Mouse (Mus musculus) CH12.LX (cell line): ENCODE data around the gene Ift22. TPM values are rescaled to one million over a fixed set of nuclear protein-coding genes. Genes with fewer than 3 reads are reported as not detected.

Source experiments
- DNase-seq: peaks from one replicate; pipeline ENCODE4 v3.0.0-alpha.2; 2013; ENCODE audit errors: extremely low read depth
- H3K27ac ChIP-seq: 2 replicates; pipeline ENCODE4 v1.5.1; 2012; ENCODE audit warnings: low read depth, mild to moderate bottlenecking, control low read depth, moderate library complexity; ENCODE audit not compliant: insufficient read depth
- H3K27me3 ChIP-seq: replicated peaks from 2 replicates; pipeline ENCODE3; 2012; ENCODE audit warnings: inconsistent platforms
- H3K36me3 ChIP-seq, 2 experiments: replicated peaks in 1 of 2; 2 replicates each; pipeline versions ENCODE3 to v1.6.1; 2012; ENCODE audit warnings: inconsistent platforms in 1 of 2, low read length in 1 of 2, mild to moderate bottlenecking in 1 of 2, mixed read lengths in 1 of 2, moderate library complexity in 1 of 2; ENCODE audit not compliant: control insufficient read depth in 1 of 2, insufficient read depth in 1 of 2
- H3K4me1 ChIP-seq, 2 experiments: 2 replicates each; pipeline ENCODE4 v1.6.1; 2012; ENCODE audit warnings: inconsistent platforms in 1 of 2, moderate library complexity in 1 of 2; ENCODE audit not compliant: insufficient read depth in 2 of 2, control insufficient read depth in 1 of 2
- H3K4me2 ChIP-seq: 2 replicates; pipeline ENCODE4 v1.6.1; 2012; ENCODE audit warnings: low read depth, mild to moderate bottlenecking, control low read depth; ENCODE audit not compliant: poor library complexity, insufficient read depth, severe bottlenecking
- H3K4me3 ChIP-seq, 3 experiments: fragments of 150-350 bp in 1 of 3; sonication (generic) in 1 of 3; replicated peaks in 1 of 3; 2 replicates each; pipeline versions ENCODE3 to v1.5.1; 2011 to 2012; ENCODE audit warnings: low read depth in 2 of 3, low read length in 2 of 3, mild to moderate bottlenecking in 2 of 3, moderate library complexity in 2 of 3, control low read depth in 1 of 3, improper control_type of control experiment in 1 of 3, inconsistent platforms in 1 of 3, mixed read lengths in 1 of 3; ENCODE audit not compliant: poor library complexity in 1 of 3
- H3K79me2 ChIP-seq: replicated peaks from 2 replicates; pipeline ENCODE4 v1.6.1; 2012; ENCODE audit warnings: mild to moderate bottlenecking, moderate library complexity; ENCODE audit not compliant: control insufficient read depth, poor library complexity, insufficient read depth, severe bottlenecking; ENCODE audit errors: extremely low read depth
- H3K9ac ChIP-seq: 2 replicates; pipeline ENCODE4 v1.6.1; 2012; ENCODE audit warnings: low read depth, mild to moderate bottlenecking, control low read depth, moderate library complexity; ENCODE audit not compliant: insufficient read depth
- H3K9me3 ChIP-seq: replicated peaks from 2 replicates; pipeline ENCODE3; 2012; ENCODE audit warnings: low read length, inconsistent platforms, mixed read lengths
- CHD1 ChIP-seq: IDR thresholded peaks from 2 replicates; pipeline ENCODE4 v1.6.1; 2012; ENCODE audit warnings: low read depth, low read length, improper control_type of control experiment, inconsistent platforms
- CHD2 ChIP-seq: IDR thresholded peaks from 2 replicates; pipeline ENCODE4 v1.6.1; 2011; ENCODE audit warnings: low read length, improper control_type of control experiment
- CTCF ChIP-seq, 2 experiments: IDR thresholded peaks in 1 of 2; conservative IDR thresholded peaks in 1 of 2; 2 replicates each; pipeline ENCODE4 v1.5.1; 2011 to 2012; ENCODE audit warnings: low read depth in 2 of 2, low read length in 2 of 2, improper control_type of control experiment in 1 of 2, inconsistent platforms in 1 of 2, mild to moderate bottlenecking in 1 of 2, moderate library complexity in 1 of 2
- ELF1 ChIP-seq: IDR thresholded peaks from 2 replicates; pipeline ENCODE4 v1.6.1; 2014; ENCODE audit warnings: low read depth, mild to moderate bottlenecking, inconsistent platforms, low read length, improper control_type of control experiment
- IRF4 ChIP-seq: IDR thresholded peaks from 2 replicates; pipeline ENCODE4 v1.6.1; 2014; ENCODE audit warnings: low read depth, mild to moderate bottlenecking, inconsistent platforms, low read length, improper control_type of control experiment
- KAT2A ChIP-seq: IDR thresholded peaks from 2 replicates; pipeline ENCODE4 v1.6.1; 2012; ENCODE audit warnings: low read length, improper control_type of control experiment, inconsistent platforms; ENCODE audit not compliant: insufficient replicate concordance
- MAZ ChIP-seq: IDR thresholded peaks from 2 replicates; pipeline ENCODE4 v1.6.1; 2012; ENCODE audit warnings: low read depth, mild to moderate bottlenecking, inconsistent platforms, low read length, improper control_type of control experiment, moderate library complexity
- MEF2A ChIP-seq: IDR thresholded peaks from 2 replicates; pipeline ENCODE4 v1.6.1; 2014; ENCODE audit warnings: low read depth, mild to moderate bottlenecking, inconsistent platforms, low read length, improper control_type of control experiment, borderline replicate concordance
- MYC ChIP-seq: IDR thresholded peaks from 2 replicates; pipeline ENCODE4 v1.6.1; 2011; ENCODE audit warnings: low read depth, mild to moderate bottlenecking, improper control_type of control experiment, low read length
- NELFE ChIP-seq: IDR thresholded peaks from 2 replicates; pipeline ENCODE4 v1.6.1; 2011; ENCODE audit warnings: low read depth, low read length, improper control_type of control experiment
- NRF1 ChIP-seq: IDR thresholded peaks from 2 replicates; pipeline ENCODE4 v1.6.1; 2014; ENCODE audit warnings: low read depth, mild to moderate bottlenecking, inconsistent platforms, low read length, improper control_type of control experiment, moderate library complexity
- PAX5 ChIP-seq: IDR thresholded peaks from 2 replicates; pipeline ENCODE4 v1.6.1; 2012; ENCODE audit warnings: low read length, inconsistent platforms, mixed read lengths
- POLR2AphosphoS2 ChIP-seq: IDR thresholded peaks from 2 replicates; pipeline ENCODE4 v1.6.1; 2011; ENCODE audit warnings: low read depth, low read length, improper control_type of control experiment
- RCOR1 ChIP-seq: conservative IDR thresholded peaks from 2 replicates; pipeline ENCODE4 v1.6.1; 2012; ENCODE audit warnings: low read depth, mild to moderate bottlenecking, inconsistent platforms, low read length, improper control_type of control experiment
- SIN3A ChIP-seq: IDR thresholded peaks from 2 replicates; pipeline ENCODE4 v1.6.1; 2012; ENCODE audit warnings: low read length, improper control_type of control experiment, inconsistent platforms
- SMC3 ChIP-seq: IDR thresholded peaks from 2 replicates; pipeline ENCODE4 v1.6.1; 2011; ENCODE audit warnings: low read depth, low read length, improper control_type of control experiment
- ZKSCAN1 ChIP-seq: IDR thresholded peaks from 2 replicates; pipeline ENCODE4 v1.6.1; 2012; ENCODE audit warnings: low read depth, inconsistent platforms, low read length, improper control_type of control experiment, borderline replicate concordance
- ZMIZ1 ChIP-seq: IDR thresholded peaks from 2 replicates; pipeline ENCODE4 v1.6.1; 2012; ENCODE audit warnings: low read depth, mild to moderate bottlenecking, inconsistent platforms, low read length, improper control_type of control experiment
- dilution Hi-C: fragments of 300-500 bp; cut with MboI; formaldehyde crosslinking; loops from 2 replicates; pipeline ENCODE4 v1.14.3; 2020; ENCODE audit warnings: low sequenced_read_pairs; ENCODE audit not compliant: extremely low pct_unique_long_range_greater_than_20kb, extremely low pct_ligation_motif_present
- in situ Hi-C: fragments of 300-500 bp; cut with MboI; formaldehyde crosslinking; loops from 3 replicates; pipeline ENCODE4 v1.14.3; 2019; ENCODE audit warnings: low sequenced_read_pairs, low pct_ligation_motif_present, low pct_unique_long_range_greater_than_20kb, mixed read lengths
- polyA plus RNA-seq: library from polyadenylated mRNA; unstranded; fragments of >175 nt; gene quantifications from 2 replicates; pipeline ENCODE4 v1.2.1, GENCODE M21; 2012; ENCODE audit warnings: low read depth; ENCODE audit not compliant: insufficient read length
- total RNA-seq, 2 experiments: library from RNA; depleted of rRNA; stranded (reverse); fragments of 300-350 nt in 1 of 2; fragments of >200 nt in 1 of 2; gene quantifications; 2 replicates each; pipeline ENCODE4 v1.2.3; 2012 to 2014

The Ift22 gene
- total and polyA plus RNA-seq, 3 experiments, result 16.8 to 39.6 (median 18.5) TPM

DNA sequence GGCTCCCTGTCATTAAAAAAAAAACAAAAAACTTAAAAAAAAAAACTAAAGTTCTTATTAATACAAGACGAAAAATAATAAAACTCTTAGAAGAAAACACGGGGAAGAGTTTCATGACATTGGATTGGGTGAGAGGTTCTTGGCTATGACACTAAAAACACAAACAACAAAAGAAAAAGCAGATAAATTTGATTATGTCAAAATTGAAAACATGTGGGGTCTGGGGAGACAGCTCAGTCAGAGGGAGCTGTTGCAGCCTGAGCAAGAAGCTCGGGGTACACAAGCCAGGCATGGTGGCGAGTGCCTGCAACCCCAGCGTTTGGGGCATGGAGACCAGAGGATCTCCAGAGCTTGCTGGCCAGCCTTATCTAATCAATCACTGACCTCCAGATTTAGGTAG is 40.2 kb upstream of the Ift22 start:
- Histone ChIP-seq H3K27me3 (peaks cover 42% of the 10 kb centered on the region), H3K79me2 (no peaks in the 10 kb centered on the region), H3K27ac (no peak overlapping the region), H3K9ac (no peak overlapping the region), H3K4me3 (no peak overlapping the region), H3K36me3 (no peaks in the 10 kb centered on the region), H3K9me3 (peaks cover 5% of the 10 kb centered on the region), H3K4me1 (peaks cover 2 to 10% of the 10 kb centered on the region in 2 experiments; a peak in 2 of 4 replicates), H3K4me2 (no peak overlapping the region)
- dilution Hi-C loops, result no loop called here
- TF ChIP-seq IRF4, result no peak
- no peak for TF ChIP-seq ELF1
- no peak for TF ChIP-seq CHD1
- no peak for TF ChIP-seq CHD2
- no peak for TF ChIP-seq ZKSCAN1
- no peak for TF ChIP-seq CTCF (conservative IDR thresholded peaks at IDR 0.05 in 1 of 2, IDR thresholded peaks at IDR 0.05 in 1 of 2; ENCODE audit: low read depth in 2 of 2, low read length in 2 of 2)
- TF ChIP-seq SIN3A, result no peak
- no peak for TF ChIP-seq POLR2AphosphoS2
- no peak for TF ChIP-seq PAX5
- DNase-seq, result no peak
- in situ Hi-C loops, result no loop called here

- no peak overlapping the region for H3K27ac ChIP-seq
- no peak overlapping the region for H3K9ac ChIP-seq
- H3K27me3 ChIP-seq, result peaks cover 41% of the 10 kb centered on the region
- no peaks in the 10 kb centered on the region for H3K79me2 ChIP-seq
- dilution Hi-C loops (no loop called here), in situ Hi-C loops (no loop called here)
- peaks cover 2 to 10% of the 10 kb centered on the region in 2 experiments; a peak in 2 of 4 replicates for H3K4me1 ChIP-seq
- peaks cover 5% of the 10 kb centered on the region for H3K9me3 ChIP-seq
- no peak overlapping the region for H3K4me3 ChIP-seq
- H3K36me3 ChIP-seq, result no peaks in the 10 kb centered on the region
- H3K4me2 ChIP-seq, result no peak overlapping the region
- TF ChIP-seq MYC, result no peak
- TF ChIP-seq RCOR1, result no peak
- TF ChIP-seq NELFE, result no peak
- no peak for TF ChIP-seq SMC3
- TF ChIP-seq MAZ, result no peak
- TF ChIP-seq SIN3A, result no peak
- TF ChIP-seq CHD2, result no peak
- no peak for TF ChIP-seq POLR2AphosphoS2
- DNase-seq, result no peak
These were observed 38.4 kb upstream of the Ift22 start for GRCm38 (mm10) chr5:136869451-136870114.

GRCm38 (mm10) chr5:136872417-136872816 is 35.5 kb upstream of the Ift22 start:
- Histone ChIP-seq H3K79me2 (no peaks in the 10 kb centered on the region), H3K9me3 (peaks cover 5% of the 10 kb centered on the region), H3K27me3 (peaks cover 49% of the 10 kb centered on the region), H3K4me1 (peaks cover 2 to 10% of the 10 kb centered on the region in 2 experiments; a peak in 2 of 4 replicates), H3K4me2 (no peak overlapping the region), H3K4me3 (no peak overlapping the region), H3K9ac (no peak overlapping the region), H3K27ac (no peak overlapping the region), H3K36me3 (no peaks in the 10 kb centered on the region)
- TF ChIP-seq NELFE (no peak), CHD1 (no peak), KAT2A (no peak), MAZ (no peak), MEF2A (no peak), NRF1 (no peak), ZMIZ1 (no peak)
- dilution Hi-C loops, result no loop called here
- in situ Hi-C loops, result no loop called here
- DNase-seq, result no peak
